Mouse (Mus musculus): ENCODE data around the gene Birc6.
A peak's percentile ranks its signal among the peaks of the same experiment; 100 is the strongest.

The Birc6 gene

GRCm38 (mm10) chr17:74710731-74711130 lies 182.6 kb downstream of the Birc6 start:
- no peak for DNase-seq

- DNase-seq: no peak
Observed at GRCm38 (mm10) chr17:74711627-74712026, 183.5 kb downstream of the Birc6 start.

- no peak for DNase-seq
Observed at GRCm38 (mm10) chr17:74715128-74715527, 187.0 kb downstream of the Birc6 start.

- no peak for DNase-seq
Observed at GRCm38 (mm10) chr17:74715724-74716123, 187.6 kb downstream of the Birc6 start.

- DNase-seq: no peak
Observed at GRCm38 (mm10) chr17:74716643-74717042, 188.5 kb downstream of the Birc6 start.

- DNase-seq: no peak
Observed at GRCm38 (mm10) chr17:74717091-74717617, 189.1 kb downstream of the Birc6 start.

GRCm38 (mm10) chr17:74717618-74718151 lies 189.6 kb downstream of the Birc6 start, which contains the start of gene Ttc27:
Ttc27 (plus strand) TSS chr17:74717732.
- peak; percentile 98 to 99 for DNase-seq

GRCm38 (mm10) chr17:74732872-74733271 lies 204.8 kb downstream of the Birc6 start:
- DNase-seq: peak; percentile 8

GRCm38 (mm10) chr17:74735392-74735791 lies 207.3 kb downstream of the Birc6 start:
- no peak for DNase-seq

GRCm38 (mm10) chr17:74749659-74750058 lies 221.6 kb downstream of the Birc6 start:
- no peak for DNase-seq

- no peak for DNase-seq
Observed at GRCm38 (mm10) chr17:74751026-74751425, 222.9 kb downstream of the Birc6 start.
